Mouse (Mus musculus) ES-Bruce4 (cell line): ENCODE measurements around the gene Gucy2d. TPM values are rescaled to one million over a fixed set of nuclear protein-coding genes. Genes with fewer than 3 reads are reported as not detected.

Experiments
- H3K27ac ChIP-seq: 2 replicates; pipeline ENCODE4 v1.5.1; 2012; ENCODE audit warnings: low read length, inconsistent platforms; ENCODE audit not compliant: insufficient read depth
- H3K27me3 ChIP-seq: 2 replicates; pipeline ENCODE4 v1.6.1; 2012; ENCODE audit warnings: mild to moderate bottlenecking, low read length, inconsistent platforms; ENCODE audit not compliant: control insufficient read depth, poor library complexity, insufficient read depth, severe bottlenecking
- H3K36me3 ChIP-seq: 2 replicates; pipeline ENCODE4 v1.6.1; 2012; ENCODE audit warnings: inconsistent platforms, mild to moderate bottlenecking, low read length, moderate library complexity; ENCODE audit not compliant: control insufficient read depth, poor library complexity, insufficient read depth, severe bottlenecking
- H3K4me1 ChIP-seq: one replicate; pipeline ENCODE4 v1.8.1; 2011; ENCODE audit warnings: low read length; ENCODE audit not compliant: control insufficient read depth, insufficient read depth
- H3K4me3 ChIP-seq: 2 replicates; pipeline ENCODE4 v1.5.1; 2011; ENCODE audit warnings: low read depth, mild to moderate bottlenecking, low read length
- H3K9ac ChIP-seq: 2 replicates; pipeline ENCODE4 v1.6.1; 2012; ENCODE audit warnings: low read depth, mild to moderate bottlenecking, inconsistent platforms; ENCODE audit not compliant: poor library complexity, severe bottlenecking
- H3K9me3 ChIP-seq: replicated peaks from 2 replicates; pipeline ENCODE4 v1.6.1; 2012; ENCODE audit warnings: mild to moderate bottlenecking, low read length, inconsistent platforms; ENCODE audit not compliant: control insufficient read depth, poor library complexity, insufficient read depth, severe bottlenecking
- CTCF ChIP-seq: IDR thresholded peaks from one replicate; pipeline ENCODE4 v1.8.1; 2011; ENCODE audit warnings: low read depth, low read length
- EP300 ChIP-seq: IDR thresholded peaks from 2 replicates; pipeline ENCODE4 v1.6.1; 2011; ENCODE audit warnings: low read depth, low read length; ENCODE audit not compliant: insufficient read depth
- POLR2A ChIP-seq: IDR thresholded peaks from one replicate; pipeline ENCODE4 v1.8.1; 2011; ENCODE audit warnings: low read length; ENCODE audit not compliant: insufficient read depth
- polyA plus RNA-seq: library from polyadenylated mRNA; stranded (reverse); fragments of >200 nt; gene quantifications from 2 replicates; pipeline ENCODE4 v1.2.4, GENCODE M21; 2011; ENCODE audit warnings: low read depth; ENCODE audit not compliant: missing spikeins, insufficient read depth, insufficient read length

Gucy2d gene
- polyA plus RNA-seq, 1 experiment, result not detected

DNA sequence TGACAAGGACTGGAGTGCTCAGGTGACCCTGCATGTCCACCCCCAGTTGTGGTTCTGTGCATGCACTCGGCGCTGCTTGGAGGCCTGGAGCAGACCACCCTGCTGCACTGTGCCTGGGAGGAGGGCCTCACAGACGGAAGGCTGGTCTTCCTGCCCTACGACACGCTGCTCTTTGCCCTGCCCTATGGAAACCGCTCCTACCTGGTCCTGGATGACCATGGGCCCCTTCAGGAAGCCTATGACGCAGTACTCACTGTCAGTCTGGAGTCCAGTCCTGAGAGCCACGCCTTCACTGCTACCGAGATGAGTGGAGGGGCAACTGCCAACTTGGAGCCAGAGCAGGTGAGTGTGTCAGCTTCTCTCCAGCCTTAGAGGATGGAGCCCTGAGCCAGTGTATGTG, 9.5 kb downstream of the Gucy2d start:
- Histone ChIP-seq H3K27ac (no peak overlapping the region), H3K9me3 (no peaks in the 10 kb centered on the region), H3K9ac (no peak overlapping the region), H3K27me3 (no peaks in the 10 kb centered on the region), H3K4me3 (no peak overlapping the region), H3K36me3 (no peaks in the 10 kb centered on the region), H3K4me1 (no peaks in the 10 kb centered on the region)
- no peak for TF ChIP-seq POLR2A

DNA sequence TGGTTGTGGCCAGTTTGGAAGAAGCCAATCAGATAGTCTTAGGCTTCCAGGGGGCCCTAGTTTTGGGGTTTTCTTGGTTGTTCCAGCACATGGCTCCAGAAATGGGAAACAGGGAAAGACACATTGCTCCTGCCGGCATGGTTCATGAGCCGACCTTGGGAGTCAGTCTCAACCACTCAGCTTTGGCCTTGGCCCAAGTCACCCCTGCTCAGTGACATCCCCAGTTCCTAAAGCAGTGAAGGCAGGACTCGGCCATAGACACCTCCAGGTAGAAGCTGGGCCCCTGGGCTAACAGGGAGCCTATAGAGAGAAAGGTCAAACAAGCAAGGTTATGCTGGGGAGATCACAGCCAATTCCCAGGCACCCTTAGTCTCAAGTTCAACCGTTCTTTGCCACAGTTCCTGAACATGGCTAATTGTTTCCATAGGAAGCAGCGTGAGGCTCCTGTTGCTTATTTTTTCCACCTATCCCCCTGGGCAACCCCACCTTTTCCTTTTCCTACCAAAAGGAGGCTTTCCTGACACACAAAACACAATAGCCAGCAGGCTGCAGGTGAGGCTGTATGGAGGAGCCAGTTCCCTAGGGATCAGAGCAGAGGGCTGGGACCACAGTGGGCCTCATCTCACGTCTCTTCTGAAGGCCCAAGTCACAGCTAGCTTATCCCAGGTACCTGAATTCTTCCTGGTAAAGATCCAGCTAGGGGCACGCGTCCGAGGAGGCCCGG, 14.3 kb downstream of the Gucy2d start:
- Histone ChIP-seq H3K4me3 (no peak overlapping the region), H3K4me1 (no peaks in the 10 kb centered on the region), H3K9me3 (no peaks in the 10 kb centered on the region), H3K9ac (no peak overlapping the region), H3K27ac (no peak overlapping the region), H3K27me3 (no peaks in the 10 kb centered on the region), H3K36me3 (no peaks in the 10 kb centered on the region)
- TF ChIP-seq EP300 (no peak), CTCF (no peak), POLR2A (no peak)

DNA sequence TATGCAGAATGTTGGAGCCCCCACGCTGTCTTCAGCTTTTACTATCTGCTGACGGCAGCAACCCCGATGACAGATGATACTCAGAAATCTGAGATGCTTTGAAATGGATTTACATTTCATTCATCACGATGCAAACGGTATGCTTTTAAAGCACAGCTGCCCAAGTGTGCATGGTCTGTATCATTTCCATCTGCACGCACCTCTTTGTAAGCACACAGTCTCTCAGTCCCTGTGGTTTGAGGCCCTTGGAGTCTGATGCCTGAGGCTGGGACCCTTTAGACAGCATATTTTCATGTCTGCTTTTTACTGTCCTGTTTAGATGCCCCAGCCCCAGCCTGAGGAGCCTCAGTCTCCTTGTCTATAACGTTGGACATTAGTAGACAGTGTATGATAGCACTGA, 20.1 kb downstream of the Gucy2d start:
- no peaks in the 10 kb centered on the region for H3K9me3 ChIP-seq
- no peak overlapping the region for H3K9ac ChIP-seq
- no peaks in the 10 kb centered on the region for H3K27me3 ChIP-seq
- H3K4me3 ChIP-seq, result no peak overlapping the region
- H3K36me3 ChIP-seq, result no peaks in the 10 kb centered on the region
- H3K4me1 ChIP-seq, result no peaks in the 10 kb centered on the region
- no peak for TF ChIP-seq EP300
- TF ChIP-seq POLR2A, result no peak
- no peak for TF ChIP-seq CTCF
- H3K27ac ChIP-seq, result no peak overlapping the region

DNA sequence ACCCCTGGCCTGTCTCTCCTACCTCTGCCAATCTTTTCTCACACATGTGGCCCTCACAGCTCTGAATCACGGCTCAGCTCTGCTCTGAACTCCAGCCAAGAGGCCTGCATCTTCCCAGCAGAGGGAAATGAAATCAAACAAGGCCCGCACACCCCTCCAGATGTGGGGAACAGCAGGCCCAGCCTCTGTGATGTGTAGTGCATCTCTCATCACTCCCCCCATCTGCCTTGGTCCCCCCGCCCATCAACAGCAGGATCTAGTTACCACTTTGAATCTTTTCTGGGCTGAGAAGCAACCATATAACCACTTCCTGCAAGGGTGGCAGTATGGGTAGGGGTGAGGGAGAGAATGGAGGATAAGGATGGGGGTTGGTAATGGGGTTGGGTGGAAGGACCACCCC, 28.9 kb downstream of the Gucy2d start:
- TF ChIP-seq EP300 (no peak), CTCF (no peak), POLR2A (no peak)
- Histone ChIP-seq H3K4me3 (no peak overlapping the region), H3K27me3 (no peaks in the 10 kb centered on the region), H3K4me1 (no peaks in the 10 kb centered on the region), H3K36me3 (no peaks in the 10 kb centered on the region), H3K9me3 (no peaks in the 10 kb centered on the region), H3K9ac (no peak overlapping the region), H3K27ac (no peak overlapping the region)

DNA sequence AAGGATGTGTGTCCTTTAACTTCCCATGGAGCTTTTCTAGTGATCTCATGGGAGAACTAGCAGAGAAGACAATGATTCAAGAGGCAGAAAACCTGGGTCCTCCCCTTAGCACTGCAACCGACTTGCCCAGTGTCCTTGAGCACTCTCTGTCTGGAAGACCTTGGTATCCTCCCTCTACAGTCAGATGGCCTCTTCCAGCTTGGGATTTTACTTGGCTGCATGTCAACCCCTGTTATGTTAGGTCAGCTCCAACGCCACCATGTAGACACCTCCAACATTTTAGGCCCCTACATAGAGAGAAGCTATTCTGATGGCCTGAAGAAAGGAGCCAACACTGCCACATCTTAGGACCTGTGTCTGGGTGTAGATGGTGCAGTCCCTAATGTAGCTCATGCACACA, 32.3 kb downstream of the Gucy2d start:
- no peaks in the 10 kb centered on the region for H3K27me3 ChIP-seq
- no peaks in the 10 kb centered on the region for H3K9me3 ChIP-seq
- H3K27ac ChIP-seq, result no peak overlapping the region
- TF ChIP-seq EP300 (no peak), CTCF (no peak), POLR2A (no peak)
- no peak overlapping the region for H3K9ac ChIP-seq
- H3K4me3 ChIP-seq, result no peak overlapping the region
- no peaks in the 10 kb centered on the region for H3K4me1 ChIP-seq
- H3K36me3 ChIP-seq, result no peaks in the 10 kb centered on the region

DNA sequence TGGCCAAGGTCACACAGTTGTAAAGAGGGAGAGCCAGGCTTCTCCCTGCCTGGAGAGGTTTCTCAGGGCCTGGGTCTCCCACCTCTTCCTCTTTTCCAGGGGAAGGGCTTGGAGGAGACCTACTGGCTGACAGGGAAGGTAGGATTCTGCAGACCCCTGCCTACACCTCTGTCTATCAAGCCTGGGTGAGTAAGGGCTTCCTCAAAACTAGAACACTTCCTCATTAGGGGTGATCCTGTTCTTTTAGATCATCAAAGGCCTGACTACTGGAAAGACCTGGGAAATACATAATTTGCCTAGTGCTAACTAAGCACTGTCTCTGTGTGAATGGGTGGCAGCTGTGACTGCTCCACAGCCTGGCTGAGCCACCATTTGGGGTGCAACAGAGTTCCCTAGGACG, 34.3 kb downstream of the Gucy2d start:
- H3K9ac ChIP-seq, result no peak overlapping the region
- H3K9me3 ChIP-seq, result no peaks in the 10 kb centered on the region
- H3K27ac ChIP-seq, result no peak overlapping the region
- H3K4me1 ChIP-seq, result no peaks in the 10 kb centered on the region
- H3K4me3 ChIP-seq, result no peak overlapping the region
- no peak for TF ChIP-seq EP300
- TF ChIP-seq POLR2A, result no peak
- TF ChIP-seq CTCF, result no peak
- H3K36me3 ChIP-seq, result no peaks in the 10 kb centered on the region
- no peaks in the 10 kb centered on the region for H3K27me3 ChIP-seq
